Mouse (Mus musculus): ENCODE data around the gene Stra6. TPM values are rescaled to one million over a fixed set of nuclear protein-coding genes. Genes with fewer than 3 reads are reported as not detected.

Stra6 gene
- polyA plus RNA-seq, 1 experiment from 2014 or later: 59.9 TPM

- Histone ChIP-seq H3K36me3 (no peaks in the 10 kb centered on the region), H3K4me1 (peaks cover 48% of the 10 kb centered on the region), H3K27me3 (ENCODE audit: low read depth, poor library complexity, severe bottlenecking) (peaks cover 21% of the 10 kb centered on the region), H3K27ac (no peak overlapping the region), H3K4me3 (no peak overlapping the region), H3K9me3 (replicated peaks) (no peaks in the 10 kb centered on the region)
- WGBS: 80% methylated on average over 5 of the region's 5 CpGs
- no peak for DNase-seq (ENCODE audit: low spot score)
These were observed 43.9 kb downstream of the Stra6 start for GRCm38 (mm10) chr9:58107494-58107893.

GRCm38 (mm10) chr9:58110787-58111186, 47.2 kb downstream of the Stra6 start:
- 72% methylated on average over 5 of the region's 5 CpGs for WGBS
- Histone ChIP-seq H3K36me3 (no peaks in the 10 kb centered on the region), H3K27me3 (ENCODE audit: low read depth, poor library complexity, severe bottlenecking) (peaks cover 48% of the 10 kb centered on the region), H3K4me1 (peaks cover 64% of the 10 kb centered on the region), H3K9me3 (replicated peaks) (no peaks in the 10 kb centered on the region), H3K4me3 (no peak overlapping the region), H3K27ac (peak overlapping the region; percentile 90; the same call in 1 of the 2 replicates)
- DNase-seq (ENCODE audit: low spot score): no peak

GRCm38 (mm10) chr9:58111431-58111830, 47.8 kb downstream of the Stra6 start:
- Histone ChIP-seq H3K27me3 (ENCODE audit: low read depth, poor library complexity, severe bottlenecking) (peaks cover 52% of the 10 kb centered on the region), H3K4me1 (peaks cover 64% of the 10 kb centered on the region), H3K4me3 (no peak overlapping the region), H3K27ac (peak overlapping the region; percentile 90), H3K36me3 (no peaks in the 10 kb centered on the region), H3K9me3 (replicated peaks) (no peaks in the 10 kb centered on the region)
- WGBS: 53% methylated on average over 6 of the region's 6 CpGs
- no peak for DNase-seq (ENCODE audit: low spot score)

GRCm38 (mm10) chr9:58112321-58112751, 48.7 kb downstream of the Stra6 start:
- 9% methylated on average over 6 of the region's 6 CpGs for WGBS
- Histone ChIP-seq H3K36me3 (no peaks in the 10 kb centered on the region), H3K27me3 (ENCODE audit: low read depth, poor library complexity, severe bottlenecking) (peaks cover 55% of the 10 kb centered on the region), H3K27ac (peak overlapping the region; percentile 90), H3K4me1 (peaks cover 71% of the 10 kb centered on the region), H3K9me3 (replicated peaks) (no peaks in the 10 kb centered on the region), H3K4me3 (peak overlapping the region; percentile 47)
- peak; percentile 40 for DNase-seq (ENCODE audit: low spot score)

- H3K9me3 ChIP-seq (replicated peaks): no peaks in the 10 kb centered on the region
- WGBS: 0% methylated on average over 6 of the region's 6 CpGs
- H3K27ac ChIP-seq: peak overlapping the region; percentile 90
- peak overlapping the region; percentile 47 for H3K4me3 ChIP-seq
- DNase-seq (ENCODE audit: low spot score): peak; percentile 85
- peaks cover 68% of the 10 kb centered on the region for H3K4me1 ChIP-seq
- peaks cover 58% of the 10 kb centered on the region for H3K27me3 ChIP-seq (ENCODE audit: low read depth, poor library complexity, severe bottlenecking)
- no peaks in the 10 kb centered on the region for H3K36me3 ChIP-seq
These were observed 49.3 kb downstream of the Stra6 start for GRCm38 (mm10) chr9:58112866-58113278.

- Histone ChIP-seq H3K9me3 (replicated peaks) (no peaks in the 10 kb centered on the region), H3K27ac (peak overlapping the region; percentile 90), H3K4me3 (peak overlapping the region; percentile 47), H3K36me3 (no peaks in the 10 kb centered on the region), H3K27me3 (ENCODE audit: low read depth, poor library complexity, severe bottlenecking) (peaks cover 63% of the 10 kb centered on the region), H3K4me1 (peaks cover 72% of the 10 kb centered on the region)
- under 1% methylated on average over 22 of the region's 22 CpGs for WGBS
- peak; percentile 80 for DNase-seq (ENCODE audit: low spot score)
These were observed 49.8 kb downstream of the Stra6 start for GRCm38 (mm10) chr9:58113279-58113884.

GRCm38 (mm10) chr9:58114019-58114418, 50.4 kb downstream of the Stra6 start:
- H3K36me3 ChIP-seq: no peaks in the 10 kb centered on the region
- peak overlapping the region; percentile 90 for H3K27ac ChIP-seq
- no peaks in the 10 kb centered on the region for H3K9me3 ChIP-seq (replicated peaks)
- H3K4me3 ChIP-seq: peak overlapping the region; percentile 47
- DNase-seq (ENCODE audit: low spot score): peak; percentile 50
- H3K4me1 ChIP-seq: peaks cover 75% of the 10 kb centered on the region
- 4% methylated on average over 9 of the region's 9 CpGs for WGBS
- H3K27me3 ChIP-seq (ENCODE audit: low read depth, poor library complexity, severe bottlenecking): peaks cover 68% of the 10 kb centered on the region

GRCm38 (mm10) chr9:58115297-58115925, 51.8 kb downstream of the Stra6 start:
- Histone ChIP-seq H3K36me3 (no peaks in the 10 kb centered on the region), H3K4me3 (no peak overlapping the region), H3K27me3 (ENCODE audit: low read depth, poor library complexity, severe bottlenecking) (peaks cover 66% of the 10 kb centered on the region), H3K9me3 (replicated peaks) (no peaks in the 10 kb centered on the region), H3K4me1 (peaks cover 77% of the 10 kb centered on the region), H3K27ac (peak overlapping the region; percentile 90)
- DNase-seq (ENCODE audit: low spot score): no peak
- 16% methylated on average over 7 of the region's 7 CpGs for WGBS

GRCm38 (mm10) chr9:58116024-58116651, 52.5 kb downstream of the Stra6 start:
- peaks cover 76% of the 10 kb centered on the region for H3K4me1 ChIP-seq
- H3K4me3 ChIP-seq: no peak overlapping the region
- peaks cover 61% of the 10 kb centered on the region for H3K27me3 ChIP-seq (ENCODE audit: low read depth, poor library complexity, severe bottlenecking)
- WGBS: 25% methylated on average over 7 of the region's 7 CpGs
- H3K36me3 ChIP-seq: no peaks in the 10 kb centered on the region
- no peak for DNase-seq (ENCODE audit: low spot score)
- H3K9me3 ChIP-seq (replicated peaks): no peaks in the 10 kb centered on the region
- peak overlapping the region; percentile 90 for H3K27ac ChIP-seq

GRCm38 (mm10) chr9:58118671-58119070, 55.1 kb downstream of the Stra6 start, which contains the start of gene Ccdc33:
Ccdc33 (minus strand) TSS chr9:58118823.
- Histone ChIP-seq H3K27me3 (ENCODE audit: low read depth, poor library complexity, severe bottlenecking) (peaks cover 51% of the 10 kb centered on the region), H3K36me3 (no peaks in the 10 kb centered on the region), H3K4me3 (no peak within 1 kb of the TSS), H3K9me3 (replicated peaks) (no peaks in the 10 kb centered on the region), H3K4me1 (peaks cover 61% of the 10 kb centered on the region), H3K27ac (peak within 1 kb of the TSS; percentile 21; the same call in 1 of the 2 replicates)
- no peak for DNase-seq (ENCODE audit: low spot score)
- 16% methylated on average over 2 of the region's 2 CpGs for WGBS

- 55% methylated on average over 3 of the region's 3 CpGs for WGBS
- DNase-seq (ENCODE audit: low spot score): no peak
- no peaks in the 10 kb centered on the region for H3K36me3 ChIP-seq
- H3K27me3 ChIP-seq (ENCODE audit: low read depth, poor library complexity, severe bottlenecking): peaks cover 9% of the 10 kb centered on the region
- H3K9me3 ChIP-seq (replicated peaks): no peaks in the 10 kb centered on the region
- H3K4me3 ChIP-seq: no peak overlapping the region
- H3K27ac ChIP-seq: peak overlapping the region; percentile 58
- H3K4me1 ChIP-seq: peaks cover 77% of the 10 kb centered on the region
These were observed 61.5 kb downstream of the Stra6 start for GRCm38 (mm10) chr9:58125085-58125484.

- no peak overlapping the region for H3K4me3 ChIP-seq
- DNase-seq (ENCODE audit: low spot score): no peak
- peaks cover 16% of the 10 kb centered on the region for H3K27me3 ChIP-seq (ENCODE audit: low read depth, poor library complexity, severe bottlenecking)
- H3K4me1 ChIP-seq: peaks cover 79% of the 10 kb centered on the region
- peak overlapping the region; percentile 58 for H3K27ac ChIP-seq
- no peaks in the 10 kb centered on the region for H3K9me3 ChIP-seq (replicated peaks)
- no peaks in the 10 kb centered on the region for H3K36me3 ChIP-seq
- 34% methylated on average over 4 of the region's 4 CpGs for WGBS
These were observed 62.2 kb downstream of the Stra6 start for GRCm38 (mm10) chr9:58125811-58126210.

- 2% methylated on average over 13 of the region's 13 CpGs for WGBS
- DNase-seq (ENCODE audit: low spot score): peak; percentile 85
- H3K27ac ChIP-seq: peak overlapping the region; percentile 93
- peaks cover 95% of the 10 kb centered on the region for H3K4me1 ChIP-seq
- H3K9me3 ChIP-seq (replicated peaks): no peaks in the 10 kb centered on the region
- peaks cover 35% of the 10 kb centered on the region for H3K27me3 ChIP-seq (ENCODE audit: low read depth, poor library complexity, severe bottlenecking)
- peak overlapping the region; percentile 49 for H3K4me3 ChIP-seq
- H3K36me3 ChIP-seq: no peaks in the 10 kb centered on the region
These were observed 65.4 kb downstream of the Stra6 start for GRCm38 (mm10) chr9:58128926-58129413.
